Mouse (Mus musculus): Measurements from ENCODE around the gene Unc119b.
"Not testable (repeated sequence)": the region's sequence is repeated elsewhere in the genome, so short reads cannot be mapped to it uniquely, and the experiment has no call there.

The Unc119b gene

GRCm38 (mm10) chr5:115158040-115158983 lies 23.5 kb upstream of the Unc119b start, which contains the start of gene Mlec:
Mlec (minus strand) TSS chr5:115158179.
- DNase-seq (ENCODE audit: extremely low read depth, low read depth) = peak; percentile 90

- no peak for DNase-seq (ENCODE audit: extremely low read depth, low read depth)
Measured at GRCm38 (mm10) chr5:115156933-115157589, 22.3 kb upstream of the Unc119b start.

- no peak for DNase-seq (ENCODE audit: extremely low read depth, low read depth)
Measured at GRCm38 (mm10) chr5:115156401-115156800, 21.6 kb upstream of the Unc119b start.

GRCm38 (mm10) chr5:115155831-115156230 lies 21.1 kb upstream of the Unc119b start:
- DNase-seq (ENCODE audit: extremely low read depth, low read depth) = peak; percentile 93

- no peak for DNase-seq (ENCODE audit: extremely low read depth, low read depth)
Measured at GRCm38 (mm10) chr5:115155156-115155631, 20.4 kb upstream of the Unc119b start.

- no peak for DNase-seq (ENCODE audit: extremely low read depth, low read depth)
Measured at GRCm38 (mm10) chr5:115152132-115152956, 17.6 kb upstream of the Unc119b start.

- DNase-seq (ENCODE audit: extremely low read depth, low read depth) = no peak
Measured at GRCm38 (mm10) chr5:115151457-115151856, 16.7 kb upstream of the Unc119b start.

- DNase-seq (ENCODE audit: extremely low read depth, low read depth) = no peak
Measured at GRCm38 (mm10) chr5:115150991-115151390, 16.2 kb upstream of the Unc119b start.

- DNase-seq (ENCODE audit: extremely low read depth, low read depth) = no peak
Measured at GRCm38 (mm10) chr5:115149675-115150459, 15.1 kb upstream of the Unc119b start.

GRCm38 (mm10) chr5:115148872-115149271 lies 14.1 kb upstream of the Unc119b start:
- not testable (repeated sequence) for DNase-seq (ENCODE audit: extremely low read depth, low read depth)

- no peak for DNase-seq (ENCODE audit: extremely low read depth, low read depth)
Measured at GRCm38 (mm10) chr5:115148378-115148777, 13.6 kb upstream of the Unc119b start.

- no peak for DNase-seq (ENCODE audit: extremely low read depth, low read depth)
Measured at GRCm38 (mm10) chr5:115147388-115147787, 12.6 kb upstream of the Unc119b start.

- DNase-seq (ENCODE audit: extremely low read depth, low read depth) = no peak
Measured at GRCm38 (mm10) chr5:115146747-115147130, 12.0 kb upstream of the Unc119b start.

GRCm38 (mm10) chr5:115145976-115146746 lies 11.4 kb upstream of the Unc119b start:
- DNase-seq (ENCODE audit: extremely low read depth, low read depth) = no peak

GRCm38 (mm10) chr5:115145253-115145968 lies 10.6 kb upstream of the Unc119b start:
- DNase-seq (ENCODE audit: extremely low read depth, low read depth) = no peak

GRCm38 (mm10) chr5:115144471-115144870 lies 9.7 kb upstream of the Unc119b start:
- no peak for DNase-seq (ENCODE audit: extremely low read depth, low read depth)

- DNase-seq (ENCODE audit: extremely low read depth, low read depth) = no peak
Measured at GRCm38 (mm10) chr5:115143552-115143951, 8.8 kb upstream of the Unc119b start.

GRCm38 (mm10) chr5:115142166-115142697 lies 7.5 kb upstream of the Unc119b start:
- no peak for DNase-seq (ENCODE audit: extremely low read depth, low read depth)

GRCm38 (mm10) chr5:115140726-115141125 lies 6.0 kb upstream of the Unc119b start:
- DNase-seq (ENCODE audit: extremely low read depth, low read depth) = no peak
